ENCODE assay signal across 8 mouse cellular contexts in genomic region chr13:91093162-91093561, GRCm38 (mm10).
DNase-seq lines count a peak whose midpoint lies in the region; ATAC-seq and TF ChIP-seq lines count a peak whose summit lies in the region.

No protein-coding gene starts in this region.

- no peak for TF ChIP-seq POLR2A in brain, embryonic 14.5 days (IDR thresholded peaks at IDR 0.05; ENCODE audit: borderline replicate concordance, extremely low read depth, insufficient read depth, insufficient read length, poor library complexity, severe bottlenecking)

- no peak overlapping the region for H3K4me2 ChIP-seq in forebrain, embryonic 12.5 days
- no peak overlapping the region for H3K4me2 ChIP-seq in intestine, postnatal 0 days (replicated peaks; ENCODE audit: low read depth)
- no peak overlapping the region for H3K4me2 ChIP-seq in lung, embryonic 15.5 days

- no peak overlapping the region for H3K9ac ChIP-seq in forebrain, embryonic 12.5 days
- H3K9ac ChIP-seq in intestine, postnatal 0 days (ENCODE audit: low read depth, low read length), result no peak overlapping the region
- H3K9ac ChIP-seq in lung, embryonic 15.5 days, result no peak overlapping the region

- H3K36me3 ChIP-seq in forebrain, embryonic 12.5 days (replicated peaks), result no peaks in the 10 kb centered on the region
- no peaks in the 10 kb centered on the region for H3K36me3 ChIP-seq in intestine, postnatal 0 days (ENCODE audit: control insufficient read depth, insufficient read depth)
- no peaks in the 10 kb centered on the region for H3K36me3 ChIP-seq in lung, embryonic 15.5 days

- no peaks in the 10 kb centered on the region for H3K9me3 ChIP-seq in forebrain, embryonic 12.5 days
- H3K9me3 ChIP-seq in intestine, postnatal 0 days (ENCODE audit: control insufficient read depth), result no peaks in the 10 kb centered on the region
- no peaks in the 10 kb centered on the region for H3K9me3 ChIP-seq in lung, embryonic 15.5 days

- H3K4me1 ChIP-seq in forebrain, embryonic 12.5 days, result peaks cover 14% of the 10 kb centered on the region
- H3K4me1 ChIP-seq in intestine, postnatal 0 days (replicated peaks; ENCODE audit: control insufficient read depth, insufficient read depth, low read length), result no peaks in the 10 kb centered on the region
- peaks cover 13% of the 10 kb centered on the region; the same call in 1 of the 2 replicates for H3K4me1 ChIP-seq in lung, embryonic 15.5 days

- ATAC-seq in cerebellum, adult (ENCODE audit: insufficient number of reproducible peaks, low FRiP score, low TSS enrichment), result peak; percentile 57; the same call in 1 of the 2 replicates
- ATAC-seq in forebrain, embryonic 12.5 days (ENCODE audit: low FRiP score), result peak; percentile 79
- ATAC-seq in intestine, postnatal 0 days, result peak; percentile 47; the same call in 1 of the 2 replicates
- no peak; the same call in 1 of the 2 replicates for ATAC-seq in lung, embryonic 15.5 days (ENCODE audit: borderline replicate concordance, extremely low read depth, low FRiP score, low TSS enrichment)

- WGBS in forebrain, embryonic 12.5 days, result 21% methylated on average over 6 of the region's 6 CpGs
- WGBS in intestine, postnatal 0 days, result 21% methylated on average over 6 of the region's 6 CpGs
- WGBS in lung, embryonic 15.5 days, result 22% methylated on average over 6 of the region's 6 CpGs

- TF ChIP-seq CTCF in brain, embryonic 14.5 days (IDR thresholded peaks at IDR 0.05; ENCODE audit: borderline replicate concordance, extremely low read depth, insufficient read depth, insufficient read length), result peak; percentile 75; the same call in 1 of the 2 replicates
- TF ChIP-seq CTCF in intestine, postnatal 0 days (IDR thresholded peaks at IDR 0.05; ENCODE audit: low read depth), result peak; percentile 82

- H3K27me3 ChIP-seq in forebrain, embryonic 12.5 days, result no peaks in the 10 kb centered on the region
- H3K27me3 ChIP-seq in intestine, postnatal 0 days (replicated peaks; ENCODE audit: control insufficient read depth, insufficient read depth, low read length), result no peaks in the 10 kb centered on the region
- no peaks in the 10 kb centered on the region for H3K27me3 ChIP-seq in lung, embryonic 15.5 days

- no peak for DNase-seq in cerebellum, adult 8-10 months
- peak; percentile 72 for DNase-seq in 3T3-L1 (ENCODE audit: low read depth, low spot score)
- peak; percentile 82 for DNase-seq in brain, embryonic 14.5 days (ENCODE audit: low read depth)
- DNase-seq in retina, postnatal 1 day, result peak; percentile 63

- no peak overlapping the region for H3K27ac ChIP-seq in forebrain, embryonic 12.5 days
- H3K27ac ChIP-seq in intestine, postnatal 0 days (ENCODE audit: low read depth, low read length), result no peak overlapping the region
- H3K27ac ChIP-seq in lung, embryonic 15.5 days, result peak overlapping the region; percentile 53; the same call in 1 of the 2 replicates

- H3K4me3 ChIP-seq in forebrain, embryonic 12.5 days (replicated peaks), result no peak overlapping the region
- no peak overlapping the region for H3K4me3 ChIP-seq in intestine, postnatal 0 days (ENCODE audit: low read depth, low read length)
- H3K4me3 ChIP-seq in lung, embryonic 15.5 days, result no peak overlapping the region
